Mouse (Mus musculus): ENCODE measurements around the gene Izumo1r.

Izumo1r gene

DNA sequence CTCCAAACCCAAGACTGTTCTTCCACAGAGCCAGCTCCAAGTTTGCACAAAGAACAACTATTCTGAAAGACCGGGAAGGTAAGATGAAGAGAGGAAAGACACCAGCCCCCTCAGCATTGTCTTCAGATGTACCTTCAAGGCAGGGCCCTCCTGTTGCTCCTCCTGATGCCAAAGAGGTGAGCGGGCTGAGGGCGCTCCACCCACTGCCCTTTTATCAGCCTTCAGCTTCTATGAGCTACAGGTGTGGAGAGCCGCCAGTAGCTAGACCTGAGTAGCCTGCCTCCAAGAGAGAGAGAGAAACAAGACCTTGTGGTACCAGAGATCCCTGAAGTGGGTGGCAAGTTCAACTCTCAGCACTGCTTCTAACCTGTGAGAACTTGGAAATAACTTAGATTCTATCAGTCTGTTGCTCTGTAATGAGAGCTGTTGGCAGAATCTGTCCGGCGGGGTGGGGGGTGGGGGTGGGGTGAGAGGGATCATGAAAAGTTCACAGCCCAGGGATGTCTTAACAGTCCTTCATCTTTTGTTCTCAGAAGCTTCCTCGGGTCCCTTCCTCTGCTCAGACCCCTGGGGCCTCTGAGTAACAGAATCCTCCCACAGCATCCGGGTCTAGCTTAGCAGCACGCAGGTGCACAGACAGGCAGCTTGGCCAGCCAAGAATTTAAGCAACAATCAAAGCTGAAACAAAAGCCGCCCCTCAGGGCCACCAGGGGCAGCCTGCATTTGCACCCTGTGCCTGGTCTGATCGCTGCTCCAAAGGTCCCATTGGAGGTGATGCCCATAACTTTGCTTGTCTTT is at the start of gene Izumo1r:
Izumo1r (minus strand) TSS at position 369 of the 798 bp plus-strand sequence.
- CTCF ChIA-PET, result interaction anchor here (0.6 kb wide), 1 partner anchor 114 kb away, joined by 3 read pairs; no protein-coding TSS in a partner anchor

- CTCF ChIA-PET, result no interaction called here
These were observed 47.3 kb upstream of the Izumo1r start for GRCm38 (mm10) chr9:14951072-14951471.

- CTCF ChIA-PET, result no interaction called here
These were observed 45.1 kb upstream of the Izumo1r start for GRCm38 (mm10) chr9:14948843-14949242.

DNA sequence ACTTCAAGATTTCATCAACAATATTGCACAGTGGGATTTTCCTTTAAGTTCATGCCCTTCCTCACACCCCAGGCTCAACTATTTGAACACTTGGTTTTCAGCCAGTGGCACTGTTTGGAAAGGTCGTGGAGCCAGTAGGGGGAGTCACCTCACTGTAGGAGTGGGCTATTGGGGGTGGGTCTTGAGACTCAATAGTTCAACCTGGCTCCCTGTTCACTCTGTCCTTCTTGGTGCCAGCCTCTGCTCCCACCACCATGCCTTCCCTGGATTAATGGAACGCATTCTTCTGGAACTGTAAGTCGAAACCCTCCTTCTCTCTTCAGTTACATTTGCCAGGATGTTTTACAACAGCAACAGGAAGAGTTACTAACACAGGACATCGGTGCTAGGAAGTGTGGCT is 42.9 kb upstream of the Izumo1r start:
- CTCF ChIA-PET, result no interaction called here

- CTCF ChIA-PET, result no interaction called here
These were observed 42.2 kb upstream of the Izumo1r start for GRCm38 (mm10) chr9:14945919-14946318.

- CTCF ChIA-PET, result no interaction called here
These were observed 38.5 kb upstream of the Izumo1r start for GRCm38 (mm10) chr9:14942143-14942720.

- CTCF ChIA-PET, result no interaction called here
These were observed 35.9 kb upstream of the Izumo1r start for GRCm38 (mm10) chr9:14939610-14940009.

DNA sequence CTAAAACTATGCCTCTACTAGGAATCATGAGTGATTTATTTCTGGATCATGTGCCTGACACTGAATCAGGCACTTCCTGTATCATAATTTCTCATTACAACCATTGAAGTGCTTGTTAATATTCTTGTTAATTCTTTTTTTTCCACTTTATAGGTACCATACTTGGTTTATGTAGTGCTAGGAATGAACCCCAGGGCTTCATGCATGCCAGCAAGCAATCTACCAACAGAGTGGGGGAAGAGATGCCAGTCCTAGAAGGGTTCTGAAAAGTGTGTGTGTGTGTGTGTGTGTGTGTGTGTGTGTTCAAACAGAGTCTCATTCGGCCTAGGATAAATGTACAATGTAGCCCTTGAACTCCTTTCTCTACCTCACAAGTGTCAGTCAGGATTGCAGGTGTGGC is 33.6 kb upstream of the Izumo1r start:
- CTCF ChIA-PET, result interaction anchor here (0.6 kb wide), 1 partner anchor 450 kb away, joined by 3 read pairs; no protein-coding TSS in a partner anchor

DNA sequence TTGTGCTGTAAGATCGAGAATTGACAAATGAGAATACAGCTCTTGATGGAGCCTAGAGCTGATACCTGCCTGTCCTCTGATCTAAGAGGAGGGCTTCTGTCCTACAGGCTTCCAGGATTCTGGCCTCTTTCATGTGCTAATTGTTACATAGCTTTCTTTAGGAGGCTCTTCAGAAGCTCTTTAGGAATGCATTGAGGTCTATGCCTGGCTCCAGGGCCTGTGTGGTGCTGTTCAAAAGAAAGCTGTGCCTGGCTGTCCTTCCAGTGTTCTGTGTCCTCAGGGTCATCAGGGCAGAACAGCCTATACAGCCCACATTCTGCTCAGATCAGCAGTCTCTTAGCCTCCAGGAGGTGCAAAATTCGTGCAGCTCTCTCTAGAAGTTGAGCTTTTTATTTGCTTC is 31.1 kb upstream of the Izumo1r start:
- CTCF ChIA-PET, result no interaction called here

DNA sequence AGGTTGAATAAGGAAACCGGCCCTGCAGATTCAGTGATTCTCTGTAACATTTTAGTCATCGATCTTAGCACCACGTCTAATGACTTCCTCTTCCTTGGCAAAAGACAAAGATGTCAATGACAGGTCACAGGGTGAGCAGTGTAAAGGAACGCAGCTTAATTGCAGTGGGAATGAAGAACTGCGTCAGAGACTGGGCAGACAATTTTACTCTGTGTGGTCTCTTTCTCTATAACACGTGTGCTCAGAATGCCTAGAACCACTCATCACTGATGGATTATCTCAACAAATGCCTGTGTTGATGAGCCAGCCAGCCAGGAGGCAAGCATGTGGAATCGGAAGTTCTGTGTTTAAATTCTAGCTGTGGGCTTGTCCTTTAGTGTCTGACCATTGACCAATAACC is 28.2 kb upstream of the Izumo1r start:
- CTCF ChIA-PET, result no interaction called here

DNA sequence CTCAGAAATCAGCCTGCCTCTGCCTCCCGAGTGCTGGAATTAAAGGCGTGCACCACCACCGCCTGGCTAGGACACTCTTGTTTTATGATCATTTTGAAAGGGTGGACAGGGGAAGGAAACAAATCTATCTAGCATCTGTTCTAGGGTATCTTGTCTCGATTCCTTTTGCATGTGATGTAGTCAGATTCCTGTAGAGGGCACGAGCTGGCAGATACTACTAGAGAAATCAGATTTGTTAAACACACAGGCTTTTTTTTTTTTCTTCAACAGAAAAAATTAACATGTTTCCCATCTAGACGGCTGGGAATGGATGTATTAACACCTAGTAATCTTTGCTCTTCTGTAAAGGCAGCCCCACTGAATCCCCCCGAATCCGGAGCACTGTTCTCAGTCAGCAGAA is 27.5 kb upstream of the Izumo1r start:
- CTCF ChIA-PET, result interaction anchor here (0.7 kb wide), 1 partner anchor 63 kb away, joined by 6 read pairs; no protein-coding TSS in a partner anchor

DNA sequence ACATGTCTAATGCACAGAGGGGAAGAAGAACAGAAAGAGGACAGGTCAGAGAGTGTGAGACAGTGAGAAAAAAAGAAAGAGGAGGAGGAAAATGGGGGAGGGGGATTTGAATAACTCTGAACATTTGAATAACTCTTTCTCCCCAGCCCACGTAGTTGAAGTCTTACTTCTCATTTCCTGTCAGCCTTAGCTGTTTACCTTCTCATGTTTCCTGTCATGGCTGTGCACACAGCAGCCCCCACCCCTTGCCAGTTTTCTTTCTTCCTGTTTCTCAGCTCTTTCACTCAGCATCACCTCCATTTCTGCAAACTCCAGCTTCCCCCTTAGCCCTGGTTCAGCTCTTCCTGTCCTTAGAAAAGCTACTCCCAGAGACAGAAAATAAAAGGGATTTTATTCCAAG is 22.8 kb upstream of the Izumo1r start:
- CTCF ChIA-PET, result no interaction called here

DNA sequence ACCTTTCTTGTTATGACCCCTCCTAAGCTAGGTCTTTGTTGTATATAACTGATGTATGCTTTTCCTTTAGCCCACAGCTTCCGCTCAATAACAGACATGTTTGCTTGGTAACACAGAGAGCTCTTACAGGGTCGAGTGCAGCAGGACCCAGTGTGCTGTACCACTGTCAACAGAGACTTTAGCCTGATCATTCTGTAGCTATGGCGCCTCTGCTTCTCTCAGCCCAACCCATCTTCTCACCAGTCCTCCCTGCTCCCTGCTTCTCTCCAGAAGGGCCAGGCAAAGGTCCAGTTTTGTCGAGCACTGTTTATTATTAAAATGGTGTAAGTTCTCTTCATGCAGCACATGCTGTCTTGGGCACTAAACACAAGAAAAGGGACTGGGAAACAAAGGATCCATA is 19.9 kb upstream of the Izumo1r start:
- CTCF ChIA-PET, result no interaction called here

GRCm38 (mm10) chr9:14921971-14922560 is 18.3 kb upstream of the Izumo1r start:
- CTCF ChIA-PET, result no interaction called here

GRCm38 (mm10) chr9:14921254-14921653 is 17.5 kb upstream of the Izumo1r start:
- CTCF ChIA-PET, result no interaction called here

DNA sequence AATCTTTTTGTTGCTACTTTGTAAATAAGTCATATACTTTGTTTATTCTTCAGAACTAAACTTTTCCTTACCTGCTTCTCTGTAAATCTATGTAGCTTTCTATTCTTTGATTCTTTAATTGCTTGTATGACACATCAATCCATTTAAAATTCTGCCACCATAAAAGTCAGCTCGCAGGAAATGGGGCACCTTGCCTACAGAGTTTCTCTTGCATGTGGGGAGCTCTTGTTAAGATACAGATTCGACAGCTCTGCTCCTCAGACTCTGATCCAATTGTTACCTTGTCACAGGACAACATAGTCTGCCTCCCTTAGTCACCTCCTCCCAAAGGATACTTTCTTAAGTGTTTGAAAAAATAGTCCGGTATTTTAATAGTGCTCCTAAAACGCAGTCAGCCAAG is 16.9 kb upstream of the Izumo1r start:
- CTCF ChIA-PET, result no interaction called here

- CTCF ChIA-PET, result no interaction called here
These were observed 15.3 kb upstream of the Izumo1r start for GRCm38 (mm10) chr9:14918825-14919668.

GRCm38 (mm10) chr9:14917661-14918060 is 13.9 kb upstream of the Izumo1r start:
- CTCF ChIA-PET, result no interaction called here

DNA sequence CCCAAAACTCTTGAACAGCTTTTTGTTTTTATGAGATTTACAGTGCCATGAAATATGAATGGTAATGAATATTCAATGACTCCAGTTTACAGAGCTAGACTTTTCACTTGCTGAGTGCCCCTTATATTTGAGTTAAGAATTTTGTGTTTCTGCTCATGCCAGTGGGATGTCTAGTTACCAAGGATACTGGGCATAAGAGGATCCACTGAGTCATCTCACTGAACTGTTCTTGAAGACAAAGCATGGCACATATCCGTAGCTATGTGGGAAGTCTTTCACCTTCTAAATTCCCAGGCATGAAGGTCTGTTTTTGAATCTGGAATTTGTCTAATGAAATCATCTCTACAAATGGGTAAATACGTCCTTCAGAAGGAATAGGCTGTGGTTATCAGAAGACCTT is 8.3 kb upstream of the Izumo1r start:
- CTCF ChIA-PET, result no interaction called here

- CTCF ChIA-PET, result no interaction called here
These were observed 6.2 kb upstream of the Izumo1r start for GRCm38 (mm10) chr9:14909981-14910380.

- CTCF ChIA-PET, result no interaction called here
These were observed 4.2 kb upstream of the Izumo1r start for GRCm38 (mm10) chr9:14907816-14908415.

DNA sequence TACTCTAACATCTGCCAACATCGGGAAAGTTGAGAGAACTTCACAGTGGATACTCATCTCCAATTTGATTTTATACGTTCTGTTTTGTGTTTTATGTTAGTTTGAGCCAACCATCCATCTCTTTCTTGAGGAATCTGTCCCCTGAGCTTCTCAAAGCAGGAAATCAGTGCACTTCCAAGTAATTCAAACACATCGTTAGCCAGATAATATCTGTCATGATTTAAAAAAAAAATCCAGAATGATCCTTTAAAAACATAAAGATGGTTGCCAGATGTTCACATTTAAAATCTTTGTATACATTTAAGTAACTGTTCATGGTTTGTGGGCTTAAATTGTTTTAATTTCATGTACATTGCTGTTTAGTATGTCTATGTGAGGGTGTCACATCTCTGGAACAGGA is 2.2 kb upstream of the Izumo1r start:
- CTCF ChIA-PET, result no interaction called here
